Mouse (Mus musculus): ENCODE data around the gene Ctc1. TPM values are rescaled to one million over a fixed set of nuclear protein-coding genes. Genes with fewer than 3 reads are reported as not detected.

Ctc1 gene
- polyA plus RNA-seq, 1 experiment from 2014 or later = 57.5 TPM

DNA sequence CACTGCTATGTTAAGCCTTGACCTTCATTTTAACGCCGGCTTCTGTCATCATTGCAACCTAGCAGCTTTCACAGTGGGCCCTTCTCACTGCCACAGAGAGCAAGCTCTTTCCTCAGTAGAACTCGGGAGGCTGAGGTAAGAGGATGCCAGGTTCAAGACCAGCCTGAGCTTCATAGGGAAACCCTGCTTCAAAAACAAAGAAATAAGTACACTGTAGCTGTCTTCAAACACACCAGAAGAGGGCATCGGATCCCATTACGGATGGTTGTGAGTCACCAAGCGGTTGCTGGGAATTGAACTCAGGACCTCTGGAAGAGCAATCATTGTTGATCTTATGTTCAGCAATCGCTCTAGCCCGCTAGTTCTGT is 65.1 kb downstream of the Ctc1 start:
- H3K4me3 ChIP-seq (ENCODE audit: low read depth, low read length) = no peak overlapping the region
- no peaks in the 10 kb centered on the region for H3K9me3 ChIP-seq (ENCODE audit: control insufficient read depth, low read length)
- H3K9ac ChIP-seq (ENCODE audit: low read depth, low read length) = no peak overlapping the region
- DNase-seq (ENCODE audit: low spot score) (no peak), ATAC-seq (replicated peaks; ENCODE audit: low FRiP score) (no peak)
- H3K36me3 ChIP-seq (ENCODE audit: control insufficient read depth, insufficient read depth, low read length) = no peaks in the 10 kb centered on the region
- 88% methylated on average over 8 of the region's 8 CpGs for WGBS
- H3K27me3 ChIP-seq (replicated peaks; ENCODE audit: control insufficient read depth, insufficient read depth, low read length) = no peaks in the 10 kb centered on the region
- H3K27ac ChIP-seq (ENCODE audit: low read depth, low read length) = no peak overlapping the region
- no peak overlapping the region for H3K4me2 ChIP-seq
- no peaks in the 10 kb centered on the region for H3K4me1 ChIP-seq (replicated peaks; ENCODE audit: control insufficient read depth, insufficient read depth, low read length)

DNA sequence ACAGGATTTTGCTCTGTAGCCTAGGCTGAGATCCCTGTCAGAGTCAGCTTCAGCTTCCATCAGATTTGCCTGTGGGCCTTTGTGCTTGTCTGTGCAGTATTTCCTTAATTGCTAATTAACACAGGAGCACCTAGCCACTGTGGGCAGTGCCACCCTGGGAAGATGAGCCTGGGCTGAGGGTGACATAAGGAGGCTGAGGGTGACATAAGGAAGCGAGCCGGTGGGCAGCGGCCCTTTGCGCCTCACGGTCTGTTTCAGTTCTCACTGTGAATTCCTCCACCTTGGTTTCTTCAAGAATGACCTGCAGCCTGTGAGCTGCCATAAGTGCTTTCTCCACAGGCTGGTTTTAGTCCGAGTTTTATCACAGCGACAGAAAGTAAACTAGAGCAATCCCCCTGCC is 65.9 kb downstream of the Ctc1 start:
- Histone ChIP-seq H3K9ac (ENCODE audit: low read depth, low read length) (no peak overlapping the region), H3K36me3 (ENCODE audit: control insufficient read depth, insufficient read depth, low read length) (no peaks in the 10 kb centered on the region), H3K4me2 (no peak overlapping the region), H3K9me3 (ENCODE audit: control insufficient read depth, low read length) (no peaks in the 10 kb centered on the region), H3K27me3 (replicated peaks; ENCODE audit: control insufficient read depth, insufficient read depth, low read length) (no peaks in the 10 kb centered on the region), H3K4me1 (replicated peaks; ENCODE audit: control insufficient read depth, insufficient read depth, low read length) (no peaks in the 10 kb centered on the region), H3K4me3 (ENCODE audit: low read depth, low read length) (no peak overlapping the region), H3K27ac (ENCODE audit: low read depth, low read length) (no peak overlapping the region)
- WGBS = 78% methylated on average over 7 of the region's 7 CpGs
- ATAC-seq (replicated peaks; ENCODE audit: low FRiP score) = no peak
- DNase-seq (ENCODE audit: low spot score) = no peak

DNA sequence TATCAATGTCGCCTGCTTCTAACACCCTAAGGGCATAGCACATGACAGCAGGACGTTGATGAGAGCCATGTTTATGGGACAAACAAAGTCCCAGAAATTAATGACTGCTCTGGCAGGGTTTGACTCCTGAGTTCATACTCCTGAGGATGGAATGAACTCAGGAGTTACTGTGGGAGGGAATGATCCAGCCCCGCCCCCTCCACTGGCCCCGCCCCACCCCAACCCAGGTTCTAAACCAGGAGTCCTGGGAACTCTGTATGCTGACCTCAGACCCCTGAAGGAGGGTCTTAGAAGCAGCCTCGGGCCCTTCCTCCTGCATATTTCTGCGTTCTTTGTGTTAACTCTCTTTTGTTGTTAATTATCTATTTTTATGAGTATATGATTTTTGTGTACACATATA is 69.9 kb downstream of the Ctc1 start:
- Histone ChIP-seq H3K9me3 (ENCODE audit: control insufficient read depth, low read length) (no peaks in the 10 kb centered on the region), H3K4me1 (replicated peaks; ENCODE audit: control insufficient read depth, insufficient read depth, low read length) (peaks cover 20% of the 10 kb centered on the region), H3K27ac (ENCODE audit: low read depth, low read length) (no peak overlapping the region), H3K36me3 (ENCODE audit: control insufficient read depth, insufficient read depth, low read length) (peaks cover 8% of the 10 kb centered on the region; the same call in 1 of the 2 replicates), H3K4me3 (ENCODE audit: low read depth, low read length) (no peak overlapping the region), H3K9ac (ENCODE audit: low read depth, low read length) (no peak overlapping the region), H3K27me3 (replicated peaks; ENCODE audit: control insufficient read depth, insufficient read depth, low read length) (no peaks in the 10 kb centered on the region), H3K4me2 (no peak overlapping the region)
- DNase-seq (ENCODE audit: low spot score) (no peak), ATAC-seq (replicated peaks; ENCODE audit: low FRiP score) (no peak)
- 65% methylated on average over 6 of the region's 6 CpGs for WGBS

Small RNA genes lying within 50 kb of the gene (microRNA-seq; reads per million reads assigned to microRNA genes)
- 13.0 reads per million, percentile 25 among the genes with 10 or more reads in this experiment for gene Mir3062 (ENCODE audit: borderline number of aligned reads)

Other genes with a start within 250 kb of the Ctc1 start
- gene Ndel1, start 144.1 kb upstream of the Ctc1 start, polyA plus RNA-seq (2014; fragmentation: Nextera tagmentation; extraction: Ambion mirVana) = 47.8 and 53.9 TPM in 2 replicates
- gene Rnf222, start 127.4 kb upstream of the Ctc1 start, polyA plus RNA-seq (2014; fragmentation: Nextera tagmentation; extraction: Ambion mirVana) = 0.10 and 0.16 TPM in 2 replicates
- gene Rpl26, start 114.3 kb upstream of the Ctc1 start, polyA plus RNA-seq (2014; fragmentation: Nextera tagmentation; extraction: Ambion mirVana) = 1,252 and 1,388 TPM in 2 replicates
- gene Odf4, start 88.8 kb upstream of the Ctc1 start, polyA plus RNA-seq (2014; fragmentation: Nextera tagmentation; extraction: Ambion mirVana) = not detected in 2 replicates
- gene Arhgef15, start 58.4 kb upstream of the Ctc1 start, polyA plus RNA-seq (2014; fragmentation: Nextera tagmentation; extraction: Ambion mirVana) = 5.8 and 6.8 TPM in 2 replicates
- 1.4 and 1.7 TPM in 2 replicates for gene Slc25a35, start 47.8 kb upstream of the Ctc1 start, polyA plus RNA-seq (2014; fragmentation: Nextera tagmentation; extraction: Ambion mirVana)
- gene Rangrf, start 40.7 kb upstream of the Ctc1 start, polyA plus RNA-seq (2014; fragmentation: Nextera tagmentation; extraction: Ambion mirVana) = 94.4 and 97.5 TPM in 2 replicates
- 60.2 and 64.9 TPM in 2 replicates for gene Pfas, start 7.5 kb upstream of the Ctc1 start, polyA plus RNA-seq (2014; fragmentation: Nextera tagmentation; extraction: Ambion mirVana)
- gene Aurkb, start 29.7 kb downstream of the Ctc1 start, polyA plus RNA-seq (2014; fragmentation: Nextera tagmentation; extraction: Ambion mirVana) = 168 and 170 TPM in 2 replicates
- 5.9 and 6.6 TPM in 2 replicates for gene Borcs6, start 43.8 kb downstream of the Ctc1 start, polyA plus RNA-seq (2014; fragmentation: Nextera tagmentation; extraction: Ambion mirVana)
- 39.1 and 43.5 TPM in 2 replicates for gene Tmem107, start 54.9 kb downstream of the Ctc1 start, polyA plus RNA-seq (2014; fragmentation: Nextera tagmentation; extraction: Ambion mirVana)
- 47.2 and 56.0 TPM in 2 replicates for gene Vamp2, start 72.6 kb downstream of the Ctc1 start, polyA plus RNA-seq (2014; fragmentation: Nextera tagmentation; extraction: Ambion mirVana)
- gene Per1, start 79.3 kb downstream of the Ctc1 start, polyA plus RNA-seq (2014; fragmentation: Nextera tagmentation; extraction: Ambion mirVana) = 6.2 and 6.6 TPM in 2 replicates
- gene Hes7, start 104.5 kb downstream of the Ctc1 start, polyA plus RNA-seq (2014; fragmentation: Nextera tagmentation; extraction: Ambion mirVana) = 0.55 and 0.59 TPM in 2 replicates
- 0.10 and 0.22 TPM in 2 replicates for gene 9130213A22Rik, start 106.7 kb downstream of the Ctc1 start, polyA plus RNA-seq (2014; fragmentation: Nextera tagmentation; extraction: Ambion mirVana)
- 0.48 TPM in 1 of 2 replicates, not detected in the other for gene Aloxe3, start 110.0 kb downstream of the Ctc1 start, polyA plus RNA-seq (2014; fragmentation: Nextera tagmentation; extraction: Ambion mirVana)
- gene Alox12b, start 141.1 kb downstream of the Ctc1 start, polyA plus RNA-seq (2014; fragmentation: Nextera tagmentation; extraction: Ambion mirVana) = not detected in 2 replicates
- 0.12 TPM in 1 of 2 replicates, not detected in the other for gene Alox8, start 181.9 kb downstream of the Ctc1 start, polyA plus RNA-seq (2014; fragmentation: Nextera tagmentation; extraction: Ambion mirVana)
- gene Gucy2e, start 221.1 kb downstream of the Ctc1 start, polyA plus RNA-seq (2014; fragmentation: Nextera tagmentation; extraction: Ambion mirVana) = 0.04 and 0.05 TPM in 2 replicates